Mouse (Mus musculus) testis, postnatal 10 days (tissue): ENCODE data around the gene Fam111a.
"Not testable (repeated sequence)": the region's sequence is repeated elsewhere in the genome, so short reads cannot be mapped to it uniquely, and the experiment has no call there.

ENCODE experiments used
- DNase-seq: peaks from one replicate; pipeline ENCODE4 v3.0.0; 2021; ENCODE audit warnings: low spot score

Fam111a gene

GRCm38 (mm10) chr19:12545440-12545839 is at the start of gene Fam111a:
Gene Fam111a (plus strand): TSS chr19:12545740.
- DNase-seq: not testable (repeated sequence)

GRCm38 (mm10) chr19:12496241-12496640 is 49.3 kb upstream of the Fam111a start:
- DNase-seq: no peak

- DNase-seq: no peak
Measured at GRCm38 (mm10) chr19:12497909-12498308, 47.6 kb upstream of the Fam111a start.

- DNase-seq: no peak
Measured at GRCm38 (mm10) chr19:12498321-12498720, 47.2 kb upstream of the Fam111a start.

- DNase-seq: no peak
Measured at GRCm38 (mm10) chr19:12498941-12499340, 46.6 kb upstream of the Fam111a start.

- no peak for DNase-seq
Measured at GRCm38 (mm10) chr19:12499485-12499884, 46.1 kb upstream of the Fam111a start.

GRCm38 (mm10) chr19:12500124-12500523 is 45.4 kb upstream of the Fam111a start:
- no peak for DNase-seq

- DNase-seq: peak; percentile 69
Measured at GRCm38 (mm10) chr19:12500881-12501311, 44.6 kb upstream of the Fam111a start.

- DNase-seq: peak; percentile 98
Measured at GRCm38 (mm10) chr19:12501370-12502347, 43.9 kb upstream of the Fam111a start, which contains the start of gene Dtx4. Gene Dtx4 (minus strand): TSS chr19:12501454.

GRCm38 (mm10) chr19:12502756-12503155 is 42.8 kb upstream of the Fam111a start:
- DNase-seq: no peak

GRCm38 (mm10) chr19:12514621-12515020 is 30.9 kb upstream of the Fam111a start:
- DNase-seq: no peak

GRCm38 (mm10) chr19:12517671-12518540 is 27.6 kb upstream of the Fam111a start:
- DNase-seq: peak; percentile 49

- no peak for DNase-seq
Measured at GRCm38 (mm10) chr19:12518541-12518890, 27.0 kb upstream of the Fam111a start.

- DNase-seq: no peak
Measured at GRCm38 (mm10) chr19:12523377-12523776, 22.2 kb upstream of the Fam111a start.

- no peak for DNase-seq
Measured at GRCm38 (mm10) chr19:12537168-12537567, 8.4 kb upstream of the Fam111a start.

GRCm38 (mm10) chr19:12539975-12540374 is 5.6 kb upstream of the Fam111a start:
- no peak for DNase-seq

- no peak for DNase-seq
Measured at GRCm38 (mm10) chr19:12540727-12541126, 4.8 kb upstream of the Fam111a start.

GRCm38 (mm10) chr19:12541644-12542043 is 3.9 kb upstream of the Fam111a start:
- DNase-seq: no peak

GRCm38 (mm10) chr19:12549166-12549565 is 3.6 kb downstream of the Fam111a start:
- peak; percentile 43 for DNase-seq

GRCm38 (mm10) chr19:12550005-12550942 is 4.7 kb downstream of the Fam111a start:
- DNase-seq: no peak

GRCm38 (mm10) chr19:12556293-12556692 is 10.8 kb downstream of the Fam111a start:
- DNase-seq: no peak
